Mouse (Mus musculus) mature B cell (primary cell): ENCODE data around the gene Synpr.
"Not testable (repeated sequence)": the region's sequence is repeated elsewhere in the genome, so short reads cannot be mapped to it uniquely, and the experiment has no call there.

Source experiments
- in situ Hi-C: fragments of 300-500 bp; cut with MboI; formaldehyde crosslinking; loops from 2 replicates; pipeline ENCODE4 v1.14.3; 2019

Synpr gene

DNA sequence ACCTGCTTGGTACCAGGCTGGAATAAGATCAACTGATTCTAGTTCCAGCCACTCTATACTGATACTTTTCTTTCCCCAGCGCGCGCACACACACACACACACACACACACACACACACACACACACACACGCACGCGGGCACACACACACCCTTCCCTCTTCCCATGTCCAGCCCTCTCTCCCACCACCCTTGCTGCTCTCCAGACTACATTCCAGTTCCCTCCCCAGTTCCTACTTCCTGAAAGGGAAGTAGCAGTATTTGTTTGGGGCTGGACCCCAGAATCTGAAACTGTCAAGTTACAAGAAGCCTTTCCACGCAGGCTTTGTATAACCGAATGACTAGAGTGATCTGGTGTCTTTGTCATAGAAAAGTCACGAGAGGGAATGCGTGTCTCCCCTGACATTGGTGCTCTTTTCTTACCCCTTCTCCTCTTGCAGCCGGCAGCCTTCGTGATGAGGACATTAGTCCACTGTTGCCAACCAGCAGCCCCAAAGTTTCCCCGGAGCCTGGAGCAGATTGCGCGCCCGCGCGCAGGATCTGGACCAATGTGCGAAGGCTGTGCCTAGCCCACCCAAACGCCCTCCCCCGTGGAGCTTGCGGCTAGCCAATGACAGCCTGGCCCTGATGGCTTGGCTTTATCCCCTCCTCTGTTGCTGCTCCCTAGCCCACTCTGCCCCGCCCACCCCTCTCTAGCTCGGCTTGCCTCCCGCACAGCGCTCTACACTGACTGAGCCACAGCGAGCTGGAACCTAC, at the start of gene Synpr:
Gene Synpr, plus strand, starts transcription at position 690 of the 754 bp plus-strand sequence.
- in situ Hi-C loops, result no loop called here

DNA sequence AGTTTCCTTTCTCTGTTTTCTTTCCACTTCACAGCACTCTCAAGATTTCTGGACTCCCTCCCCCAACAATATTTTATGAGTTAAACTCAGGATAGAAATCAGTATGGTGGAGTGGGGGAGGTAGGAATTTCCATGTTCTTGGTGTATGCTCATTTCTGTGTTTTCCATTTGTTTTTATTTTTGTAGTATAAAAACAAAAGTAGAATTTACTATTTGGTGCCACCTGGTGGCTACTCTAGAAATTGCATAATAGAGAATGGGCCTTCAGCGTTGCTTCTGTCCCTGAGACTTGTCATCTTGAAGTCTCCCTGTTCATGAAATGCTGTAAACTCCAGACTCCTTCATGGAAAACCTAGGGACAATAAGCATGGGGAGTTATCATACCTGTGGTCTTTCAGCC, 47.7 kb upstream of the Synpr start:
- in situ Hi-C loops, result no loop called here

DNA sequence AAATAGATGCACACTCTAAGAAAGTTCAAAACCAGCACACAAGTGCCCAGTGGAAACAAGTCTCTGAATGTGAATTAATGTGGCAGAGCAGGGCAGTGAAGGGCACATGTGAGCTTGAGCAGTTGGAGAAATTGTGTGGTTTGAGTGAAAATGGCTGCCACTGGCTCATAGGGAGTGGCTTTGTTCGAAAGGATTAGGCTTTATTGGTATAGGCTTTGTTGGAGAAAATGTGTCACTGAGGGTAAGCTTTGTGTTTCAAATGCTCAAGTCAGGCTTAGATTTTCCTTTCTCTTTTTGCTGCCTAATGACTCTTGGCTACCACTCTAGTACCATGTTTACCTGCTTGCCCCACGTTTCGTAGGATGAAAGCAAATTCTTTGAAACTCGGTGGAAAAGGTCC, 37.1 kb upstream of the Synpr start:
- in situ Hi-C loops, result no loop called here

DNA sequence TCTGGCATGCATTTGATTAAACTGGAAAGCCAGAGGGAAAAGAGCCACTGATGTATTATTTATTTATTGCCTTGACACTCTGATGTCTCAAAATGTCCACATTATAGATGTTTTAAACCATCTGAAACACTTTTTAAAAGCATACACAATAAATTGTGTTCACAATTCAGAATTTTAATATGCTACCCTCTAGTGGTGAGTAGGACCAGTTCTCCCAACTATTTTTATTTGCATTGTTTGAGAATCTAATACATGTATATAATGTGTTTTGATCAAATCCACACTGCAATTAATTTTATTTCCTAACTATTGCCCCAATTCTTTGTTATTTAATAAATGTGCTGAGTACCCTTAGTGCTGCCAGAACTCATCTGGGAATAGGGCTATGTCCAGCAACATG, 35.2 kb upstream of the Synpr start:
- in situ Hi-C loops, result no loop called here

DNA sequence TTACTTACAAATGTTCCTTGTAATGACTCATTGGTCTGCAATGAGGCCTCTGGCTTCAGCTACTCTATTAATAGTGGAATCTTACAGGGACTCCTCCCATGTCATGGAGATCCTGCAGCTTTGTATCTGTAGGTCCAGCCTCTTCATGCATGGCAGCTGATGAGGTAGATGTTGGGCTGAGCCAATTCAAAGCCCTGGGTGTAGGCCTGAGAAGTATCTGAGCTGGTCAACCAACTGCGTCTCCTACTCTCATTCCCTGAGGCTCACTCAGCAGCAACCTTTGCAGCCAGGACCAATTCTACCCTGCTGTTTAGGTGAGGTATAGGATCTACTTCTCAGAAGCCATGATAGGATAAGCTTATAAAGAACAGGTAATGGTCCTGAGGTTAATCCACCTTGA, 32.0 kb upstream of the Synpr start:
- in situ Hi-C loops, result no loop called here

DNA sequence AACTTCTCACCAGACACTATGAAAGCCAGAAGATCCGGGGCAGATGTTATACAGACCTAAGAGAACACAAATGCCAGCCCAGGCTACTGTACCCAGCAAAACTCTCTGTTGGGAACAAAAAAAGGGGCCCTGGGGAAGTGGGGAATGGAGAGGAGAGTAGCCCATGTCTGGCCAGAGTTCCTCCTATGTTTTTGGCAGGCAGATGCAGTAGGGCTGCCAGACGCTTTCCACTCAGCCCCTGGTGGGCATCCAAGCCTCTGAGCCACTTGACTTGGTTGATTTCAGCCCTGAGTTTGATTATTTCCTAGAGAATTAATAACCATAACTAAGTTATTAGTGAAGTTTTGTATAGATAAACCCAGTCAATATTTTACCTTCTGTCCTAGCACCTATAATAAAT, 29.8 kb upstream of the Synpr start:
- in situ Hi-C loops, result not testable (repeated sequence)

DNA sequence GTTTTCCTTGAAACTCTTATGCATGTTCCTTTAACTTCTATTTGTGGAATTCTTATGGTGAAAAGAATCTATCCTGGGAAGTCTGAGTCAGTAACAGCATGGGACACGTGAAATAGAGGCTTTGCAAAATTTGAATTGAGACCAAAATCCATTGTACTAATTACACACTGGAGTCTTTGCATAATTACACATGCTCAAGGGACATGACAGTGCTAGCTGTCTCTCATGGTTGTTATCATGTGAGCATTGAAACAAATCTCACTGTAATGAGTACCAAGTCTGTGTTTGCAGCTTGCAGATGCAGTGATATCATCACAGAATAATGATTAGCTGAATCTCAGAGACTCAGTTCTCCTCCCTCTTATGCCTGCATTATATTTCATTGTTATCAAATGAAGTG, 22.2 kb upstream of the Synpr start:
- in situ Hi-C loops, result no loop called here

DNA sequence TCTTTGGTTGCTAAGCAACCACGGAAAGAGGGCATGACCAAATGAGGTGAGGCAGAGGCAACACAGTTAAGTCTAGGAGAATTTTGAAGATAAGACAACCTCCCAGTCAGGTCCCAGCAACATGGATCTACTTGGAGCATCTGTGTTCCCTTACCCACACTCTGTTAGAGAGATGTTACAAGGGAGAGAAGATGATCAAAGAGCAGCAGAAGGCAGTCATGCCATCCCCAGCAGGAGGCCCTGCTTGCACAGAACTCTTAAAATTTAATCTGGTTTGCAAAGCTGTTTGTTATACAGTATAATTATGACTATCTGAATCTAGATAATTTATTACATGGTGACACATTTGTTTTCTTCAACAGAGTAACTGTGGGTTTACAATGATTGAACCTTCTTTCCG, 18.2 kb upstream of the Synpr start:
- in situ Hi-C loops, result no loop called here

DNA sequence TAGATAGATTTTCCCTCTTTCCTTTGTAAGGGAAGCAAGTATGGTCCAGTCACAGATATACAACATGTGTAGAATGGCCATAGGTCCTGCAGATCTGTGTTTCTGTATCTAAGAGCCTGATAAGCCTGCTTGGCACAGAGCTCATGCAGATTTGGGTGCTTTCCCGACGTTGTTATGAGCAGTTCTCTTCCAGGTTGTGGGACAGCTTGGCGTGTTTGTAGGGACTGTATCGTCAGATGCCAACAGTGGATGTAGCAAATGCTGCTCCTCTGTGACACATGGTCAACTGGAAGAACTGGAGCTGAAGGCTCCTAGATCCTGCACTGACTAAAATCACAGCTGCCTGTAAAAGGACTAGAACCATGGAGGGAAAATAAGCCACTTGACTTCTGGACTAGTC, 17.4 kb upstream of the Synpr start:
- in situ Hi-C loops, result no loop called here

DNA sequence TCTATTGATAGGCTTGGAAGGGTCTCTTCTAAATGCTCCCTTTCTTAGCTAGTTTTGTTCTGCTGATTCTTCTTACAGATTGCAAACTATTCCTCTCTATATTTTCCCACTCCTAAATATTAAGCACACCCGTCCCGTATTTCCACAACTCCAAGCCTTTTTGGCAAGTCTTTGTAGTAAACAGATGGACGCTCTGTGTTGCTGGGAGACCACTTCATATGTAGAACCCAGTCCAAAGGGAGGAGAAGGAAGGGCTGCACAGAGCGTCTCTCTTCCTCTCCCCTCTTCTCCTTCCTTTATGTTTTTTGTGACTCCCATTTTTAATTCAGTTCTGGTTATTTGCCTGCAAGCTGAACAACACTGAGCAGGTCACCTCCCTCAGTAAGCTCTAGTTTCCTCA, 1.4 kb upstream of the Synpr start:
- in situ Hi-C loops, result no loop called here

DNA sequence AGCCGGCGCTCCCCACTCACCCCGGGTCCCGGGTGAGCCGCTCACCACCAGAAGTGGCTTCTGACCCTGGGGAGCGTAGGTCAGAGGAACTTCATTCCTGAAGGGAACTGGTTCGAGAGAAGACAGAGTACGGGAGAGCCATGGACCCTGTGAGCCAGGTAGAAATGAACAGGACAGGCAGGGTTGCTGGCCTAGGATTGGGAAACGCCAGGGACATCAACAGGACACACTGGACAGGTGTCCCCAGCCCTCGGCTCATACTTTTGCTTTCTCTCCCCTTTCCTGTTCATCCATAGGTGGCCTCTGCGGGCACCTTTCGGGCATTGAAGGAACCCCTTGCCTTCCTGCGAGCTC, 242 bp downstream of the Synpr start:
- in situ Hi-C loops, result no loop called here

DNA sequence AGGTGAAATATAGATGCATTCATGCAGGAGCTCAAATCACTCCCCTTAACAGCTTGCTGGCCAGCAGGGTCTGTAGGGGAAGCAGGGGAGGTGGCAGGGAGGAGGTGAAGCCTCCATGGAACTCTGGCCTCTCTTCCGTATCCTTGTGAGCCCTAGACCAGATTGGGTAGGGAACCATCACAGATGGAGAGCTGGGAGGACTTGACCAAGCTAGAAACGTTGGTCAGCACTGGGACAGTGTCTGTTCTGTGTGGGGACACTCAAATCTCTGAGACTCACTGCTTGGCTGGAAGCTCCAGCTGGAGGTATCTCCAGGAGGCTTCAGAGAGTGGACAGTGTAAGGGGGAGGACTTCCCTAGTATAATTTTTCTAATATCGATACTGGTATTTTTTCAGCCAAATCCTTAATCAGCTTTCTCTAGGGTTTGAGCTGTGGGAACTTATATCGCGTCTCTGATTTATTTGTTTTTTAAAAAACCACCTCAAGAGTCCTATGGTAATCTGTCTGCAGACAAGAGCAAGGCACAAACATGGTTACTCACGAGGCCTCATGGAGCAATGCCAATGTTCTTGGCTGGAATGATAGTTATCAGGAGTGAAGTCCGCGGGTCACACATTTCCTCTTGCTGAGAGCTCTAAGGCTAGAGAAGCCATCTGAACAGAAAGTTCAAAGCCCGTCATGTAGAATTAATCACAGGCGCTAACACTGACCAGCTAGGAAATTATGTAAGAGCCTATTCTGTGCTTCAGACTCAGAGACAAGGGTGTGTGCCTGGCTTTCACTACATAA, 956 bp downstream of the Synpr start:
- in situ Hi-C loops, result no loop called here

DNA sequence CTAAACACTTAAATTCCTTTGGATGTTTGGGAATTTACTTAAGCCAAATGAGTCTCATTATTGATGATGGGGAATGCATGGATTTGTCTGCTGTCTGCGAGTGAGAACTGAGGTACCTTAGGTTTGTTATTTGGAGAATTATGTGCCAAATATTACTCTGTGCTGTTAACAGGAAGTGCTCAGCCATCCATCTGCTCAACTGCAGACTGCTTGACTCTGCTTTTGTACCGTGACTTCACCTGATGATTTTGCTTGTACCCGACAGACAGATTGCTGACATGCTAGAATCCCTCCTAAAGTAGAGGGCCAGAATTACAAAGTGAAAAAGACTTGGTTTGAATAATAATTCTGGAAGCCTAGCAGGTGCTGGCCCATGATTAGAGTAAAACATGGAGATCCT, 9.6 kb downstream of the Synpr start:
- in situ Hi-C loops, result no loop called here

DNA sequence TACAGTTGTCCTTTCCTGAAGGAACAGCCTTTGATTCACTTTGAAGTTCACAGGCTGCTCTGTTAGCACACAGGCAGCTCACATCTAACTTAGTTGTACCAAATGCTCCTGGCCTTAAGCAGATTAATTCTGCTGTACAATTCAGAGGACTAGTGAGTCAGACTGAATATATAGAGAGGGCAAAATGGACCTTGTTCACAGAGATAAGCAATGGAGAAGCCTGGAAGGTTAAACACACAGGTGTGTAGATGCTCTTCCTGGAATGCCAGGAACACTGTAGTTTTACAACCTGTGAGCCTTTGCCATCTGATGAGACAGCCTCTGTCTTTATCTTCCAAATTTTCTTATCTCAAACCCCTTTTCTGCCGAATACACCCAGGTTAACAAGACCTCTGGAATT, 29.7 kb downstream of the Synpr start:
- in situ Hi-C loops, result no loop called here

DNA sequence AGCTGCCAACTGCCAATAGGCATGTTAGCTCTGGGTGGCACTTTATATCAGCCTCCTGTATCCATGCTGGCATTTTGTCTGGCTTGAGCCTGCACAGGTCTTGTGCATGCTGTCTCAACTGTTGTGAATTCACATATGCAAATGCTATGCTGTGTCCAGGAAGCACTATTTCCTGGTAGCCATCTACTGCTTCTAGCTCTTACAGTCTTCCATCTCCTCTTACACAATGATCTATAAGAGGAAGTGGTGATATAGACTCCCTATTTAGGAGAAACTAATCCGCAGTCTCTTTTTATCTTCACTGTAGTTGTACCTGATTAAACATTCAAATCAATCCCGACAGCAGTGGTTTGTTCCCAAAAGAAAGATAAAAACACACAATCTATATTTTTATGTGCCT, 43.9 kb downstream of the Synpr start:
- in situ Hi-C loops, result no loop called here

DNA sequence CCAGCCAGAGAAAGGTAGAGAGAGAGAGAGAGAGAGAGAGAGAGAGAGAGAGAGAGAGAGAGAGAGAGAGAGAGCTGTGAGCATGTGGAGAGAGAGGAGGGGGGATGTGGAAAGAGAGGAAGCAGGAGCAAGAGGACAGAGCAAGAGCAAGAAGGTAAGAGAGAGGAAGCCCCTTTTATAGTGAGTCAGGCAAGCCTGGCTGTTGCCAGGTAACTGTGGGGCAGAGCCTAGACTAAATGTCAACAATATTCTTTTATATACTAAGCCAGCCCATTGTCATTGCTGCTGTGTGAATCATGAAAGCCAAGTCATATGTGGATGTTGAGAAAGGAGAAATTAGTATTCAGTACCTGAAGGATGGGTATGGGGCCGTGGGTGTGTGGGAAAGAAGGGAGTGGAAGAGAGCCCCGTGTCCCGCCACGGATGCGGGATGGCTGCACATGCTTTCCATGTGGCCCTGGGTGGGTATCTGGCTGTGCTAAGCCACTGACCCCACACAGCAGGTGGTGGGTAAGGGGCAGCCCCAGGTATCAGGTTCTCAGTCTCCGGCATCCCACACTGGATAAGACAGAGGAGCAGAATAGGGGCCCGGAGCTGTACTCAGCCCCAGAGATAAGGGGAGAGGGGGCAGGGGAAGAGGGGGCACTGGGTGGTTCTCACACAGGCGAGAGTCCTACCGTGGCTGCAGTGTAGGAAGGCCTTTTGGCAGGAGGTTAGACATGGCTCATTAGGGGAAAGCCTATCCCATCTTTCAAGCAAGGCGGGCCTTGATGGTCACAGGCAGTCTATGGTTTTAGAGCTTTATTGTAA, 48.1 kb downstream of the Synpr start:
- in situ Hi-C loops, result no loop called here

DNA sequence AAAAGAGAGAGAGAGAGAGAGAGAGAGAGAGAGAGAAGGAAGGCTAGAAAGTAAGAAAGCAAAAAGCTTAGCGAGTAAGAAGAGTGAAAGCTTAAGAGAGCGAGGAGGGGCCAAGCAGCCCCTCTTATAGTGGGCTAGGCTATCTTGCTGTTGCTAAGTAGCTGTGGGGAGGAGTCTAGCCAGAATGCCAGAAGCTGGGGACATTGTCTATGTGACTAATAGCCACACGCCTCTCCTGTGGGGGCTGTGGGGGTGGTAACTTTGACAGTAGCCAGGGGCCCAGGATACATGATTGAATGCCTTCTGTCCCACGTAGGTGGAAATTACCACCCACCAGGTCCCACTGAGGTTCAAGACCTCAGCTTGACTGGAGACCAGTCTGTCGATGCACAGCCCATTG, 48.8 kb downstream of the Synpr start:
- in situ Hi-C loops, result no loop called here

DNA sequence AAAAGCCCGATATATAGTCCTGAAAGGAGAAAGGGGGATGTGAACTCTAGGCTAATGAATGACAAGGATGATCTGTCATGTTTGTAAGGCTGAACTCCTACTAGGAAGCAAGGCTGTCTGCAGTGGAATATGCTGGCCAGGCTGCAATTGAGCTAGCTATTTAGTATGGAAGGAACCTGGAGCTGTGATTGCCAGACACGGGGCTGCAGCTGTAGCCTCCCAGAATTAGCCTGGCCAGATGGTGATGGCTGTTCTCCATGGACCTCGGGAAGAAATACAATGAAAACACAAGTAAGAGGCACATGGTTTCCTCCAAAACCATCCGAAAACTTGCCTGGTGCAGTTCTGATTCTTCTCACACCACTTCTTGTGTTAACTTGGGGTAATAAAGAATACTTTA, 51.6 kb downstream of the Synpr start:
- in situ Hi-C loops, result no loop called here

DNA sequence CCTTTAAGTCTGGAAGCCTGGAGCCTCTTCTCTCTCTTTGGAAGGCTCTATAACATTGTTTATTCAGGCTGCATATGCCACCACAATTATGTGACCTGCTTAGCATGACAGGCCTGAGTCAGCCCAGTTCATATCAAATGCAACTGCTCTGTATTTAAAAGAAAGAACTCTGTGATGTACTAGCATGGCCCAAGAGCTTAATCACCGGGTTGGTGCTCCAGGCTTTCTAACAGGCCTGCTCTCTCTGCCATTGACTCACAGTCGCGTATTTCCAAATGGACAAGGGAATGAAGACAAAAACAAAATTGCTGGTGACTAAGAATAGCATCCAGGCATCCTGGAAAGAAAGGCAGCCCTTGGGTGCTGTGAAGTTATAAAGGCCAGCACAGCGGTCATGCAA, 56.1 kb downstream of the Synpr start:
- in situ Hi-C loops, result no loop called here

DNA sequence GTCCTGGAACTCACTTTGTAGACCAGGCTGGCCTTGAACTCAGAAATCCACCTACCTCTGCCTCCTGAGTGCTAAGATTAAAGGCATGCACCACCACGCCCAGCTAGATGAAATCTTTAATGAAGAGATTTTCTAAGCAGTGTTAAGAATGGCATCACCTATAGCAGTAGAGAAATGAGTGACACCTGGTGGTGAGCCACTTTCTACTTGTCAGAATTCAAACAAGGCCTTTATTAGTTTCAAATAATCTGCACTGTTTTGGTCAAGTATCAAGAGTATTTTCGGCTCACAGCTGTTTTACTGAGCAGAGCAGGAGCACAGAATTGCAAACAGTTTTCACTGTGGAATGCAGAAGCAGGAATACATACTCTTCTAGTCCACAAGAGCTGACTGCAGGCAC, 59.7 kb downstream of the Synpr start:
- in situ Hi-C loops, result no loop called here

DNA sequence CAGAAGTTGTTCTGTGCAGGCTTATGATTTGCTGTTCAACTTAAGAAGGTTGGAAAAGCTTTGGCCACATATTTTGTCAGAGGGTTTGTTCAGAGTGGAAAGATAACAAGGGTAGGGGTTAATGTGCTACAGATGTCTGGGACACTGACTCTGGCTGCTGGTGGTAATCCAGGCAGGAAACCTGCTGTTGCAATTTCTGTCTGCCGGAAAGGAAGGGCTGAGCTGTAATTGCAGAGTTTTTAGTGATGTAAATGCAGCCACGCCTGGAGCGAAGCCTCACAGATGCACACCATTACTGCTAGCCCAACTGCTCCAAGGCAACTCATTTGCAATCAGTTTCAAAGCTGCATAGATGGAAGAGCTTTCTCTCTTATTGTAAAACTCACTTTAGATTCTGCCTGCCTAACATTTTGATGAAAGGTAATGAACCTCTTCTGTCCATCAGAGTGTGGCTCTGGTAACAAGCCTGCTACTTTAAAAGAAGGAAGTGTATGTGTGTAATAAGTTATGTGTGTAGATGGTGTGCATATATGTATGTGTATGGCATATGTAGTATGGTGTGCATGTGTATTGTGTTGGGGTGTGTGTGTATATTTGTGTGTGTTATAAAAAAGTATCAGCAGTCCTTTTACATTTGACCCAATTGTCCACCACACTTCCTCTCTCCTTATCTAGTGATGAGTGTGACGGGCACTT, 64.7 kb downstream of the Synpr start:
- in situ Hi-C loops, result no loop called here

DNA sequence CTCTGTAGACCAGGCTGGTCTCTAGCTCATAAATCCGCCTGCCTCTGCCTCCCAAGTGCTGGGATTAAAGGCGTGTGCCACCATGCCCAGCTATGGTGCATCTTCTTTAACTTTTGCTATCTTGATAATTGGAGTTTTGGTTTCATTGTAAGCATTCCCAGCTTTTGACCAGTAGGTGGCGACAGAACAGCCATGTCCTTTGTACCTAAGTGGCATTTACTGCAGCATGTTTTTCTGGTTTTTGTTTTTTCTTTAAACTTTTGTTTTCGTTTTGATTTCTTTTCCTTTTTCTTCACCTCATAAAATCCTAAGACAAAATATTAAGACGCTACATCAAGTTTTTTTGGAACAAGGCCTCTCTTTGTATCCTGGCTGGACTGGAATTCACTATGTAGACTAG, 69.6 kb downstream of the Synpr start:
- in situ Hi-C loops, result loop anchor here (25.0 kb wide), 1 partner anchor 558 kb away; the partner anchor contains the start of gene Gm281
